Mouse (Mus musculus) mouse embryonic stem cell (cell line): ENCODE measurements around the gene Armh1.

Source experiments
- in situ Hi-C, 2 experiments: fragments of 300-500 bp; cut with MboI; formaldehyde crosslinking; loops; 1 replicate in 1 of 2; 3 replicates in 1 of 2; pipeline ENCODE4 v1.14.3; 2019 to 2020; ENCODE audit warnings: low sequenced_read_pairs in 2 of 2, low pct_unique_long_range_greater_than_20kb in 1 of 2, mixed read lengths in 1 of 2; ENCODE audit not compliant: unreplicated experiment in 1 of 2

Armh1 gene

DNA sequence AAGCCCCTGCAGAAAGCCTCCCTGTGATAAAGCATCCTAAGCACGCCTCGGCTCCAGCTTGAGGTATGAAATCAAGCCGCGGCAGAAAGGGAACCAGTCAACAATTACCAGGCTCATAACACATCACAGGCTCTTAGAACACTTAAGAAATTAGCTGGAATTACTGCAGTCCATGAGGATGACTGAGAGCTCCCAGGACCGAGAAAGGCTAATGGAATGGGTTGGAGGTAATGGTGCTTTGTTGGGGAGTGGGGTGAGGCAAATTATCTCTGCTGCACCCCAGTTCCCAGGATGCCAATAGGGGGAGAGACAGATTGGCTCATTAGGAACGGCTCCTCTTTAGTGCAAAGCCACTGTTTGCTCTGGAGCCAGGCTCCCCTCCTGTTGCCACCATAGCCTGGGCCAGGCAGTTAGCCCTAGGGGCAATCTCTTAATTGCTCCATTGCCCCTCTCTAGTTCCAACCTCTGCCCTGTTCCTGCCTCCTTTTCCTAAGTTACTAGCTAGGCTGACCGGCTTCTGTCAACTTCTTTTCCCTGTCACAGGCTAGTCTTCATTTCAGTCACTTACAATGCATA is 17.7 kb downstream of the Armh1 start:
- in situ Hi-C loops = loop anchor here in 1 of 2 experiments (5.0 kb wide), 1 partner anchor 33 kb away; no protein-coding TSS in a partner anchor

- in situ Hi-C loops = loop anchor here in 1 of 2 experiments (5.0 kb wide), 1 partner anchor 36 kb away; no protein-coding TSS in a partner anchor
These were observed 20.7 kb downstream of the Armh1 start for GRCm38 (mm10) chr4:117231208-117231607.

DNA sequence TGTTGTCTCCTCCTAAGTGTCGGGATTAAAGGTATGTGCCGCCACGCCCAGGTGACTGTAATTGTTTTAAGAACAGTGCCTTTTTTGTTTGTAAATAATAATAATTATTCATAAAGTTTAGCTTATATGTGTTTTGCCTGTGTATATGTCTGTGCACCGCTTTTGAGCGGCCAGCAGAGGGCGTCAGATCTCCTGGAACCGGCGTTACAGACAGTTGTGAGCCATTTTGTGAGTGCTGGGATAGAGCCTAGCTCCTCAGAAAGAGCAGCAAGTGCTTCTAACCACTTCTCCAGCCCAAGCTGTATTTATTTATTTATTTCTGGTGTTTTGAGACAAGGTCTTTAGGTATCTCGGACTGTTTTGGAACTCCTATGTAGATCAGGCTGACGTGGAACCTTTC is 21.6 kb downstream of the Armh1 start:
- in situ Hi-C loops = loop anchor here in 1 of 2 experiments (5.0 kb wide), 1 partner anchor 37 kb away; no protein-coding TSS in a partner anchor

DNA sequence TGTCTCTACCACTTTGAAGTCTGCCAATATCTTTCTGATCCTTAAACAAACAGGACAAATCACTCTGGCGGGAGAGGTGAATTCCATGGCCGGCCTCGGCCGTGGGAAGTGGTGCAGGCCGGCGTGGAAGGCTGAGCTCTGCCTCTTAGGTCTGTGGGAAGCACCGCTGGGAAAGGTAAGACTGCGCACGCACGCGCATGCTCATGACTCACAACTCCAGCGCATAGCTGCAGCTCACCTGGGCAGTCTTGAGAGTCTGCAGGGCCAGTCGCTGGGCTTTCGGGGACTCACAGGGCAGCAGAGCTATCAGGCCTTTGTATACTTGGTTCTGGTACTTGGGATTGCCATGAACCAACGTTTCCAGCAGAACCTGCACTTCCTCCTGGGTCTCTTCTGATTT is 22.3 kb downstream of the Armh1 start:
- in situ Hi-C loops = no loop called here

DNA sequence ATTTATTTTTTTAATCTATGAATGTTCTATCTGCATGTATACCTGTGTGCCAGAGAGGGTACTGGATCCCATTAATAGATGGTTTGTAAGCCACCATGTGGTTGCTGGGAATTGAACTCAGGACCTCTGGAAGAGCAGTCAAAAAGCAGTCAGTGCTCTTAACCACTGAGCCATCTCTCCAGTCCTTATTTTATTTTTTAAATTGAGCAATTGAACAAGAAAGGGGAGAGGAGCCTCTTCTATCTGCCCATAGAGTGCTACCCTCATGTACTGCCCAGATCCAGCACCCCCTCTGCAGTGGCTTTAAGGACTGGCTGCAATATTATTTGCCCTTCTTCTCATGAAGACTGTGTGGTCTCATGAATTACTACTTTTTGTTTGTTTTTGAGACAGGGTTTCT is 26.7 kb downstream of the Armh1 start:
- in situ Hi-C loops = no loop called here

DNA sequence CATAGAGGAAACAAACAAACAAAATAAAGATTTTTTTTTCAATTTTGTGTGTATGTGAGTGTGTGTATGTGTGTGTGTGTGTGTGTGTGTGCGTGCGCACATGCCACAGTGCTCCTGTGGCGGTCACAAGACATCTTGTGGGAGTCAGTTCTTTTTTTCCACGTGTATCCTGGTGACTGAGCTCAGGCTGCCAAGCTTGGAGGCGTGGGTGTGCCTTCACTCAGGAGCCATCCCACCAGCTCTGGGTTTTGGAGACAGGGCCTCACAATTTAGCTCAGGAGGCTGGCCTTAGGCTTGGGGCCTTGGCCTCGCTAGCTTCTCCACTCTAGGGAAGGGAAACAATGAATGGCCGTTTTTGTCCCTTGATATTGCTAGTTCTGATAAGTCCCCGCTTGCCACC is 27.8 kb downstream of the Armh1 start:
- in situ Hi-C loops = no loop called here

- in situ Hi-C loops = no loop called here
These were observed 28.9 kb downstream of the Armh1 start for GRCm38 (mm10) chr4:117223001-117223400.

DNA sequence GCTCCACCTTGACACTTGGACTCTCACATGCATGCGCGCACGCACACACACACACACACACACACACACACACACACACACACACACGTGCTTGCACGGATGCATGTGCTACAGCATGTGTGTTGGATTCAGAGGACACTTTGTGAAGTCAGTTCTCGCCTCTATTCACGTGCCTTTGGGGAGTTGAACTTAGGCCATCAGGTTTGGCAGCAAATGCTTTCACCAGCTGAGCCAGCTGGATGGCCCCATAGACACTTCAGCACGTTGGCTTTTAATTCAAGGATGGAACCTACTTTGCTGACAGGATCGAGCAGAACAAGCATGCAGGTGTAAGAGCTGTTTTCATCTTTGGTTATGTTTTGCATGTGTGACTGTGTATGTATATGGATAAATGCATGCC is 30.1 kb downstream of the Armh1 start:
- in situ Hi-C loops = no loop called here

- in situ Hi-C loops = no loop called here
These were observed 31.0 kb downstream of the Armh1 start for GRCm38 (mm10) chr4:117220741-117221515.

DNA sequence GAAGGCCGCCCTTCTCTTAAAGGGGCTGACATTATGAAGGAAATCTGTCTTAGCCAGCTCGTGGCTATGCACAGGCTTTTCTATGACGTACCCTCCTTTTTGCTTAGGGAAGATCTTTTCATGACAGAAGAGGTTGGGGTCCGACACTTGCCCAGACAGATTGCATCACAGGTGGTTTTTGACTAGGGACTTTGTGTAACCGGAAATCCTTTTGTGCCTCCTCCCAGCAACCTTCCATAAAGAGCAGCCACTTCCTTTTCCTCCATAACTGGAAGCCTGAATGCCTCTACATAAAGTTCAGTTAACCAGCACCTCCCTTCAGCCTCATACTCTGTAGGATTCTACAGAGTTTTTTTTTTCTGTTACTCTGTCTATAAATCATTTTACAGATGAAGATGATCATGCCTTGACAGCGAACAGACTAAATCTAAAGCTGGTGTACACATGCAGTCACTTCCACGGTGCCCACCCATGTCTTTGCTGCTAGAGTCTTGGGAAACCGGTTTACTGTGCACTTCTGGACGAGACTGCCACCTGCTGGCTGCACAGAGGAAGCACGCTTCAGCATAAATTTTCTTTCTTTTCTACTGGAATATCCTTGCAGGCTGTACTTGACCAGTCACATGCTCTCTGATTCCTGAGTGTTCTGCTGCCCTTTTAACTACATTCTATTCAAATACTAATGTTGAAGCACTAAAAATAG is 33.3 kb downstream of the Armh1 start:
- in situ Hi-C loops = no loop called here

GRCm38 (mm10) chr4:117217029-117217428 is 34.9 kb downstream of the Armh1 start:
- in situ Hi-C loops = no loop called here

GRCm38 (mm10) chr4:117214250-117214649 is 37.7 kb downstream of the Armh1 start:
- in situ Hi-C loops = no loop called here

DNA sequence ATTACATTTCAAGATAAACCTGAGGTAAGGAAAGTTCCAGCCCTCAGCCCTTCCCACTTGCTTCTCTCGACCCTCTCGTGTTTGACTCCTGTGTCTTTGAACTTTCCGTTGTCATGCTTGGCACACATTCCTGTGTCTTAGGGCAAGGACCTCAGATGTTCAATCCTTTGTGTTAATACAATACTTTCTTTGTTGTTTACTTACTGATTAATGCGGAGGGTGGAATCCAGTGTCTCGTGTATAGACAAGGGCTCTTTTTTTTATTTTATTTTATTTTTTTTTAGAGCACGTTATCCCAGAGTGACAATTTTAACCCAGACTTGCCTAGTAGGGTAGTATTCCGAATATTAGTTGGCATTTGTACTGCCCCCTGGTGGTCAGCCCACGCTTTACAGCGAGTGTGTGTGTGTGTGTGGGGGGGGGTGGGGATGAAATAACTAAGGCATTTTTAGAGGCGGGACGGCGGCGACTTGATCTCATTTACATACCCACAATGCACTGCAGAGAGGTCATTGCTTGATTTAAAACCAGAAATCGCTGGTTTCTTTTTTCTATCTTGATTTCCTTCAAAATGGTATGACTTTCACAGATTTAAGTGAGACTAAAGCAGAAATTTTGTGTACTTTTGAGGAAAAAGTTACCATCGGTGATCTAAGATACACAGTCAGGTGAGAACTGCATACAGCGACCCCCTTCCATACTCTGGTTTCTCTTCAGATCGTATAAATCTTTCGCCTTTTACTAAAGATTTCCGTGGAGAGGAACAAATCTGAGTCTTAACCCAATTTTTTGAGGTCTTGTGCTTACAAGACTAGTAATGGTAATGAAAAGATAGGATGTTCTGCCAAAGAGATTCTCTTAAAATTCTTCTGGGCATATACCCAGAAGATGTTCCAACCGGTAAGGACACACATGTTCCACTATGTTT is 41.5 kb downstream of the Armh1 start:
- in situ Hi-C loops = no loop called here

GRCm38 (mm10) chr4:117209592-117209991 is 42.3 kb downstream of the Armh1 start:
- in situ Hi-C loops = no loop called here

- in situ Hi-C loops = no loop called here
These were observed 49.0 kb downstream of the Armh1 start for GRCm38 (mm10) chr4:117202992-117203354.

GRCm38 (mm10) chr4:117202046-117202991 is 49.6 kb downstream of the Armh1 start:
- in situ Hi-C loops = no loop called here

- in situ Hi-C loops = no loop called here
These were observed 60.1 kb downstream of the Armh1 start for GRCm38 (mm10) chr4:117191804-117192203.

GRCm38 (mm10) chr4:117190660-117191059 is 61.3 kb downstream of the Armh1 start:
- in situ Hi-C loops = no loop called here
